Mouse (Mus musculus): ENCODE results near the gene Mansc4.

GRCm38 (mm10) chr6:147085398-147086040 is 1.3 kb downstream of the Mansc4 start:
- TF ChIP-seq CTCF (IDR thresholded peaks at IDR 0.05) (no peak), POLR2A (IDR thresholded peaks at IDR 0.05; ENCODE audit: insufficient read depth, low read depth, low read length) (no peak), EP300 (IDR thresholded peaks at IDR 0.05; ENCODE audit: insufficient read depth, low read depth, low read length) (no peak)
